Mouse (Mus musculus) A20 (cell line): ENCODE results near the gene Afm.
A peak's percentile ranks its signal among the peaks of the same experiment; 100 is the strongest.

Experiments
- DNase-seq: peaks from one replicate; pipeline ENCODE4 v3.0.0-alpha.2; 2011; ENCODE audit warnings: low read depth, low spot score

Gene Afm

GRCm38 (mm10) chr5:90551191-90551590 lies 32.5 kb downstream of the Afm start:
- no peak for DNase-seq

GRCm38 (mm10) chr5:90556052-90556451 lies 37.3 kb downstream of the Afm start:
- DNase-seq: no peak

- no peak for DNase-seq
These were observed 42.0 kb downstream of the Afm start, which contains the start of gene 5830473C10Rik for GRCm38 (mm10) chr5:90560743-90561142. Gene 5830473C10Rik (plus strand): TSS chr5:90561107.

- DNase-seq: no peak
These were observed 43.1 kb downstream of the Afm start for GRCm38 (mm10) chr5:90561721-90562275.

GRCm38 (mm10) chr5:90562880-90563279 lies 44.1 kb downstream of the Afm start:
- no peak for DNase-seq

- DNase-seq: no peak
These were observed 45.4 kb downstream of the Afm start for GRCm38 (mm10) chr5:90564161-90564560.

GRCm38 (mm10) chr5:90565205-90565604 lies 46.5 kb downstream of the Afm start:
- no peak for DNase-seq

GRCm38 (mm10) chr5:90567788-90568187 lies 49.1 kb downstream of the Afm start:
- no peak for DNase-seq

- no peak for DNase-seq
These were observed 49.6 kb downstream of the Afm start for GRCm38 (mm10) chr5:90568338-90568737.

- no peak for DNase-seq
These were observed 52.5 kb downstream of the Afm start for GRCm38 (mm10) chr5:90571216-90571615.

- no peak for DNase-seq
These were observed 59.0 kb downstream of the Afm start for GRCm38 (mm10) chr5:90577751-90578150.

GRCm38 (mm10) chr5:90579556-90579955 lies 60.8 kb downstream of the Afm start:
- DNase-seq: no peak

GRCm38 (mm10) chr5:90582179-90582578 lies 63.4 kb downstream of the Afm start:
- no peak for DNase-seq

- no peak for DNase-seq
These were observed 66.1 kb downstream of the Afm start for GRCm38 (mm10) chr5:90584799-90585198.

- DNase-seq: no peak
These were observed 67.8 kb downstream of the Afm start for GRCm38 (mm10) chr5:90586511-90586910.

GRCm38 (mm10) chr5:90588104-90588503 lies 69.4 kb downstream of the Afm start:
- DNase-seq: no peak

- DNase-seq: peak; percentile 74
These were observed 70.2 kb downstream of the Afm start for GRCm38 (mm10) chr5:90588708-90589595.

GRCm38 (mm10) chr5:90590676-90591075 lies 71.9 kb downstream of the Afm start:
- no peak for DNase-seq

- no peak for DNase-seq
These were observed 73.2 kb downstream of the Afm start for GRCm38 (mm10) chr5:90591936-90592335.

- DNase-seq: peak; percentile 36
These were observed 76.2 kb downstream of the Afm start for GRCm38 (mm10) chr5:90594945-90595344.

GRCm38 (mm10) chr5:90596155-90596554 lies 77.4 kb downstream of the Afm start:
- DNase-seq: no peak

- peak; percentile 58 for DNase-seq
These were observed 82.7 kb downstream of the Afm start for GRCm38 (mm10) chr5:90601469-90601868.
